Mouse (Mus musculus): Measurements from ENCODE around the gene Veph1. TPM values are rescaled to one million over a fixed set of nuclear protein-coding genes. Genes with fewer than 3 reads are reported as not detected.

Gene Veph1
- total RNA-seq (2017) = not detected in 3 replicates

DNA sequence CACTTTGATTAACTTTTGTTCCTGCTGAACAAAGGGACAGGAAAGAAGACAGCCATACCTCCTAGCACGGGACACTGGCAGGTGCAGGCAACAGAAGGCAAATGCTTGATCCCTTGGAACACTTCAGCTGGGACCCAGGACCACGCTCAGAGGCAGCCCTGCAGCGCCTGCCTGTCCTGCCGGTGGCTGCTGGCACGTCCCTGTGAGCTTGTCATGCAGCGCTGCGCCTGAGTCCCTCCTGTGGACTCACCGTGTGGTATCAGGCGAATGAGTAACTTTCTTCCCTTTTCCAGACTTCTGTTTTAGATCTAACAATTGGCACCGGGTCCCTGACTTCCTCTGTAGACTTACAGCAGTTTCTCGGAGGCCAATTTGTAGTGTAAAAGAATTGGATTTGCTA, at the start of gene Veph1:
Gene Veph1 (minus strand): TSS at position 293 of the 400 bp plus-strand sequence.
- ATAC-seq (replicated peaks; ENCODE audit: insufficient number of reproducible peaks, low FRiP score, low TSS enrichment, poor library complexity, severe bottlenecking) = no peak

DNA sequence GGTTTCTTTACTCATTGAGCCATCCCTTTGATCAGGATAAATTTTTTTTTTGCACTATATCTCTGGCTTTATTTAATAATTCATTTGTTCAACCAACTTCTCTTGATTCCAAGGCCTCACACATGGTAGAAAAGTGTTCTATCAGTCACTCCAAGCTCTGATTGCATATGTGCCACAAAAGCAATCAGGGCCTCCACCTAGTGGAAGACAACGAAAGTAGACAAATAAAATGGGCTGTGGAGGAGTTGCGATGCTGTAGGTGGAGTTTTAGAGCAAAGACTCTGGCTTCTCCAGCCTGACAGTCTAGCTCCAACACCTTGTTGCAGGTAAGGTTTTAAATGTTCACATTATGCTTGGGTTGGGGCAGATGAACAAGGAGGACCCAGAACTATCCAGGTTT, 44.1 kb upstream of the Veph1 start:
- no peak for ATAC-seq (replicated peaks; ENCODE audit: insufficient number of reproducible peaks, low FRiP score, low TSS enrichment, poor library complexity, severe bottlenecking)

DNA sequence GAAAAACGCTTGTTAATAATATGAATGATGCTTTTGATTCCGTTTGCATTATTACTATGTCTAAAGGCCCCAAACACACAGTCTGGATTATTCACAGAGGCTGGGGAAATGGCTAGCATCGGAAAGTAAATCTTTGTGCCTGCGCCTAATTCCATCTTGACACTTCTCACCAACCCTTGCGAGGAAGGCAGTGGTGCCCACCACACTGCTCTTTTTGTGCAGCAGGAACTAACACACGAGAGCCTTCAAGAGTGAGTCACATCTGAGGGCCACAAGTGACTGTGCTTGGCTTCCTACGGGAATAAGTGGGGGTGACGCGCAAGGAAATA, 35.7 kb upstream of the Veph1 start:
- ATAC-seq (replicated peaks; ENCODE audit: insufficient number of reproducible peaks, low FRiP score, low TSS enrichment, poor library complexity, severe bottlenecking) = no peak

DNA sequence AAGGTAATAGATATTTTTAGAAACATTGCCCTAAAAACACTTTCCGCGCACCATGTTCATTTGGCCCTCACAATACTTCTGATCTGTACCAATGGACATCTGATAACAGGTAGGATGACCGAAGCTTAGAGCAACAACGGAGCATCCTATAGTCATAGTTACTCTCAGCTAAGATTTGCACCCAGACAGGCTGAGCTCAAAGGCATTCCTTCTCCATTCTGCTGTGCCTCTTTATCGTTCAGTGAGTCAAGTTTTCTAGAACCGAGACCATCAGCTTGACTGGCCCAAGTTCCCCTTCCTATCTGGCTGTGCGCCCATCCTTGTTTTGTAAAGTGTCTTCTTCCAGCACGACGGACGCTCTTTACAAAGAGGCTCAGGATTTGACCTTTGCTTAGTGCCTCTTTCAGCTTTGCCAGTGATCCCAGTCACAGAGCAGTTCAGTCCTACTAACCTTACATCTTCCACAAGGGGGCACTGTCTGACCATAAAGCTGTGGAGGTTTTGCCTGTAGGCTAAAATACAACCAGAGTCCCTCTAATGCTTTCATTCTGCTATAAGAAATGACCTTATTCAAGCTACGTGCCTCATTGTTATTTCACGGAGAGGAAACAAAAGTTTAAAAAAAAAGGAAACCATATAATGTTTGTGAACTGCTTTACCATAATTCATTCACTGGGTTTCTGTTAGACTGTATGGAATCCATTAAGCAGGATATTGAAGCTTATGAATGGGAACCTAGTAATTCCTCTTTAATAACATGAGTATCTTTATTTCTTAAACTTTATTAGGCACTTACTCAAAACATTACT, 35.2 kb upstream of the Veph1 start:
- ATAC-seq (replicated peaks; ENCODE audit: insufficient number of reproducible peaks, low FRiP score, low TSS enrichment, poor library complexity, severe bottlenecking) = no peak

DNA sequence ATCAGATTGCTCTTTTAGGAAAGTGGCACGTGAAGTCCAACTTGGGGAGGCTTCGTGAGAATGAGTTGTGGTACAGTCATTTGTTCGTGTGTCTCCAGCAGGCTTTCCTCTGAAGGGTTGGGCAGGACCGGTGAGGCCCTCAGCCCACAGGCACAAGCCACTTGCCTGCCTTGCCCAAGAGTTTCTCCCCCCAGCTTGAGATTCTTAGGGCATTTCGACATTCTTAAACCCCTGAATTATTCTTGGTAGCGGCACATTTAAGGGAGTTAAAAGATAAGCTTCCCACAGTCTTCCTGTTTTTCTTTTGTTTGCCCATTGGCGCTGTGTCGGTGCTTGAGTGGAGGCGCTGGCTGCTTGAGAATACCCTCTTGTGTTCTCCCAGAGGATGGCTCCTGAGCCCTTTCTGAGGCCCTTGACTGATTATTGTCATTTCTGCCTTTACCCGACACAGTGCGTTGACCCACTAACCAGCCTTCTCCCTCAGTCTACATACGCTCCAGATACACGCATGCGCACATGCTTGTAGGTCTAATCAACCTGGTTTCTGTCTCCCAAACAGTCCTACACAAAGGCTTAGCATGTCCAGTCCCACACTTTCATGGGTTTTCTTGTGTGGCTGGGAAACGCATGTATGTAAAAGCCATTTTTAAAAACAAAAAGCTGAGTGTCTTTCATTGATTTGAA, 34.4 kb upstream of the Veph1 start:
- no peak for ATAC-seq (replicated peaks; ENCODE audit: insufficient number of reproducible peaks, low FRiP score, low TSS enrichment, poor library complexity, severe bottlenecking)

DNA sequence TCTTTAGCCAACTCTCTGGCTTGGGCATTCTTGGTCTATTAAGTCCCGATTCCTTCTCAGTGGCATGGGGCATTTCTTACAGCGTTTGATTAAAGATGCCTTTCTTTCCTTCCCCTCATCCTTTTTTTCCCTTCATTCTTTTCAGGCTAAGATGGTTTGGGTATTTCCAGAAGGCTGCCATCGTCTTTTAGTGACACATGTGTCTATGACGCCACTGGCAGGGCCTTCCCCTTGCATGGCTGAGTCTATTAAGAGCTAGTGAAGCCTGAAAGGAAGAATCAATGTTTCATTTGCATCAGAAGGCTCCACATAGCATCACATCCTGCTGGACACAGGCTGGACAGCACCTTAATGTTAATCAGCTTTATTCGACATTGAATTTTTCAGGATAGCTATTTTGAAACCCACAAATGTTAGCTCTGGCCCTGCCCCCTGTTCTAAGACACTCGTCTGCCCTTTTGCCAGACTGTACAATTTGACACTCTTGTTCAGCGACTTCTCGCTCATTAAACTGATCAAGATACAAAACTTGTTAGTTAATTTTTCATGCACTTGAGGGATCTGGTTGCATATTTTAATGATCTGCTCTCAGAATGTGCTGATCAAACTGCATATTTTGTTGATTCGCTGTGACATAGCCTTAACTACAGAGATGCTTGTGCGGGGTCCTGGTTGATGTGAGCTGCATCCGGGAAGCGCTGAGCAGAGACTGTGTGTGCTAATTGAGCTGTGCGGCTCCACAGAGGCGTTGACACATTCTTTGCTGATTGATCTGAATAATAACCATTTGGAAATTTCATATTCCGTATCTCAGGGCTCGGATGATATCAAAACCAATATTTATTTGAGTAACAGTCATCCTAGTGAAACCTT, 29.6 kb upstream of the Veph1 start:
- ATAC-seq (replicated peaks; ENCODE audit: insufficient number of reproducible peaks, low FRiP score, low TSS enrichment, poor library complexity, severe bottlenecking) = no peak

DNA sequence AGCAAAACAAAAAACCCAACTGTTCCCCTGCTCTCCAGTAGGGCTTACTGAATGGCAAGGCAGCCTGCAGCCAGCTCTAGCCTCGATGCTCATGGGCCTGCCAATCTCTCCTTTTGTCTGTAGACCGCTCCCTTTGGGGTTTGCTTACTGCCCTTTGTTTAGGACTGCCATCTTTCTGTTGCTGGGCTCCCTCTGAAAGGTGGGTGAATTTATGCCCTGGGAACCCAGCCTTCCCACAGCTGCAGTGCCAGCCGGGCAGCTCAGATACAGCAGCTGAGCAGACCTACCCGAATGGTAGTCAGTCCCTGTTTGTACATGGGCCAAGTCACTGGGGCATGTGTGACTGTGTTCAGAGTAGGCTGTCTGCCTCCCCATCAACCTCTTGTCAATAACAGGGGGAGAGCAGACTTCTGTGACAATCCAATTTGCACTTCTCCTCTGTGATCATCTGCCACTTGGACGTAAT, 28.9 kb upstream of the Veph1 start:
- ATAC-seq (replicated peaks; ENCODE audit: insufficient number of reproducible peaks, low FRiP score, low TSS enrichment, poor library complexity, severe bottlenecking) = no peak

DNA sequence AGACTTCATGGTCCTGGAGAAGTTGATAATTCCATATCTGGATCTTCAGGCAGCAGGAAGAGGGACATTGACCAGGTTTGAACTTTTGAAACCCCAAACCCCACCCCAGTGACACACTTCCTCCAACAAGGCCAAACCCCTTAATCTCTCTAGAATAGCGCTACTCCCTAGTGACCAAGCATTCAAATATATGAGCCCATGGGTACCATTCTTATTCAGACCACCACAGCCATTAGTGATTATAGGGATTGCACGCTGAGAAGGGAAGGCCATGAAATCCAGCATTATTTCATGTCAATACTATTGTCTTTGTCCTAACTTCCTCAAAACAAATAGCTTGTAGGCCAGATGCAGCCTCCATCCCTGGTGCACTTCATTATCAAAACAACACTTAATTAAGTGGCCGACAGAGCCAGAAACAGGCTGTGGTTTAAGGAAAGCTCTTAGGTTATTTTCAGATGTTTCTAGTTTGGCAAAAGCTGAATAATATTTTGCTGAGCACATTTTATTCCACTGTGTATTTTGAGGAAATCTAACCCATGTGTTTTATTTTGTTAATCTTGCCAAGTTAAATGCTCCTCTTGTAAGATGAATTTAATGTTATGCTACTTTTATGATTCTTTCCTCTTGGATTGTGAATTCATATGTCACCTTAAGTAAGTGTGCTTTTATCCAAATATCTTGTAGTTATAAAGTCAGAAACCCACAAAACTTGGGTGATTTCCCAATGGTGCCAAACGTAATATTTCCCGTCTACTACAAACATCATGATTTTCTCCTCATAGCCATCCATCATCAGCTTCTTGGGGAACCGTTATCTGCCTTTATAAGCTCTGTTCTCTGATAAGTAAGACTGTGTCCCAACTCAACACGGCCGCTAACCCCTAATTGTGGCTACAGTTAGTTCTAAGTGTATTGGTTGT, 18.4 kb upstream of the Veph1 start:
- ATAC-seq (replicated peaks; ENCODE audit: insufficient number of reproducible peaks, low FRiP score, low TSS enrichment, poor library complexity, severe bottlenecking) = no peak

DNA sequence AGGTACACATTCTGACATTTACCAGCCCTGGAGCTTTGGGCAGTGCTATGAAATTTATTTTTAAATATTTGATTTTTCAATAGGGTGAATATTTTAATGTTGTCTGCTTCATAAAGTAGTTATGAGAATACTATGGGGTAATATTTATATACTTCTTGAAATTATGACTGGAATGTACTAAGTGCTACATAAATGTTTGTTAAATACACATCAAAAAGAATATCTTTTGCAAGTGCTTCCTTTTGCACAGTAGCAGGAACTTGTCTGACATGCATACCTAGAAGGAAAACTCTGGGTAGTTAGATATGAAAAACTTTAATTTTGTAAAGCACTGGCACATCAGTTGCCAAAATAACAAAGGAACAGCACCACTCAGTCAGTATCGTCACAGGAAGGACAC, 13.9 kb upstream of the Veph1 start:
- ATAC-seq (replicated peaks; ENCODE audit: insufficient number of reproducible peaks, low FRiP score, low TSS enrichment, poor library complexity, severe bottlenecking) = no peak

DNA sequence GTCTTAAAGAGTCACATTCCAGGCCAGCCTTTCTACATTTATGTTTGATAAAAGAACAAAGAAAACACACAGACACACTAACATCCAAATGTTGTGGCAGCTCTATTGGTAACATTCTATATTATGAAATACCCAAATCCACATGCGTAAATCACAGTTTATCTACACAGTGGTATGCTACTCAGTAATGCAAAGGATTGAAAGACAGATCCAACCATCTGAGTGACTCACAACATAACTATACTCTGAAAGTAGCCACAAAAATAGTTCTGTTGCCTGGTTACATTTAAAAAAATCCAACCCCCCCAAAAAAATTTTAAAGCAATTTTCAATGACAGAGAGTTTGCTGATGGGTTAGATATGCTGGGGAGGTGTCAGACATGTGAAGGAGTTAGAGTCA, 12.9 kb upstream of the Veph1 start:
- ATAC-seq (replicated peaks; ENCODE audit: insufficient number of reproducible peaks, low FRiP score, low TSS enrichment, poor library complexity, severe bottlenecking) = no peak

DNA sequence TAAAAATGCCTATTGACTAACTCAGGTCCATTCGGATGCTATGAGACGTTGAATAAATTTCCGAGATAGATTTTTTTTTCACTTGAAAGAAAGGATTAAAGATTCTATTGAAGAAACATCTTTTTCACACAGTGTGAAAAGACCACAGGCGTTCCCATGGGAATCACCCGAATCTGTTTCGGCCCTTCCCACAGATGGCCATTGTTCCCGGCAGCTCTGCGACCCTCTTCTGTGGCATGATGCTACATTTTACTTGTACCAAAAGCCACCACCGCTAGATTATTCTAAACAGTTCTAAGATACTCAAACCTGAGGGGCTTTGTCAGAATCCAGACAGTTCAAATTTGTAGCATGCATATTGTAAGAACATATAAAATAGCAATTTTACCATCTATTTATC, 1.4 kb downstream of the Veph1 start:
- no peak for ATAC-seq (replicated peaks; ENCODE audit: insufficient number of reproducible peaks, low FRiP score, low TSS enrichment, poor library complexity, severe bottlenecking)

DNA sequence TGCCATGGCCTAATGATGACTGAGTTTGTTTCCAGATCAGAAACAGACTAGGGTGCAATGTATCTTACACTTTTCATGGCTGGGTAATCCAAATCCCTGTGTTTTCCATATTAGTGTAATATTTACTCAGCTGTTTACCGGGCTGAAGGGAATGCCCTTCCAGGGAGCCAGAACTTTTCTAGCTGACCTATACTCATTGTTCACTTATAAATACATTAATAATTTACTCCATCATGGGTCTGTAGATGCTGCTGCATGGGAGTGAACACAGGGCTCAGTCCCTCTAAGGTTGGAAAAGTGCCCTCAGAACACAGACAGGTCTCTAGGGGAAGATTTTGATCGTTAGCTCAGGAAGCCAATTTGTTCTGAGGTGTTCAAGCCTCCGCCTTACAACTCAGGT, 1.9 kb downstream of the Veph1 start:
- ATAC-seq (replicated peaks; ENCODE audit: insufficient number of reproducible peaks, low FRiP score, low TSS enrichment, poor library complexity, severe bottlenecking) = no peak

DNA sequence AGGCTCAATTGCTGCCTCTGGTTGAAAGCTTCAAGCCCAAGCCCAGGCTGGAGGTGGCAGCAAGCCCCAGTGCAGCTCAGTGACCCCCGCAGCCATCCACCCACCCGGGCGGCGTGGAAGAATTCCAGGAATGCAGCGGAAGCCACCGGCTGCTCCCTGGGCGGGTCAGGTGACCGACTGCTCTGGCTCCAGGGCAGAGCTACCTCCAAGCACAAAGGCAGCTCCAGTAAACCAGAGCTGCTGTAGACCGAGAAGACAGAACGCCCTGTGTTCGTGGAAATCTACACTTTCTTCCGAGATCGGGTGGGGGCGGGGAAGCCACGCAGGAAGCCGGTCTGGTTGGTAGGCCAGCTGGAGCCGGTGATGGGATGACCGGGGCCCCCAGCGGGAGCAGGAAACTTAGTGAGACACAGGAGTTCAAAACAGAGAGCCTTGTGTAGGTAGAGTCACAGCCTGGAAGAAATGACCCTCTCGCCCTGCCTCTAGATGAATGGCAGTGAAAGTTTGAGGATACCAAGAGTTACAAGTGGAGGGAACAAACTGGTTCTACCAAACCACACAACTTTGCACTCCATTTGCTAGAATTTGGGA, 4.2 kb downstream of the Veph1 start:
- ATAC-seq (replicated peaks; ENCODE audit: insufficient number of reproducible peaks, low FRiP score, low TSS enrichment, poor library complexity, severe bottlenecking) = no peak

DNA sequence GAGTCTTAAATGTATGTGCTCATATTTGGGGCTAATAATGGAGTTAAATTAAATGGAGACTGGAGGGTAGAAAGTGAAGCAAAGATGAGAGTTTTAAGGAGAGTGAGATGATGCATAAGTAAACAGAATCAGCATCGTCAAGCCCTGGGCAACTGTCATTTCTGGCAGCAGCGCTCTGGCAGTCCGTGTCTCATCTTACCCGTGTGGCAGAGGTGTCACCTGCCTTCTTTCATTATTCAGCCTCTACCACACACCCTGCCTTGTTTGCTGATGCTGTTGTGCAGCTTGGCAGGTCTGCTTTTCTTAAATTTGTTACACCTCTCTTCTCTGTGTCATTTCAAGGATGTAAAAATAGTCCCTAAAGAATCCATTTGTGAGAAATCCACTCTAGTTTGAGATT, 33.4 kb downstream of the Veph1 start:
- ATAC-seq (replicated peaks; ENCODE audit: insufficient number of reproducible peaks, low FRiP score, low TSS enrichment, poor library complexity, severe bottlenecking) = no peak

DNA sequence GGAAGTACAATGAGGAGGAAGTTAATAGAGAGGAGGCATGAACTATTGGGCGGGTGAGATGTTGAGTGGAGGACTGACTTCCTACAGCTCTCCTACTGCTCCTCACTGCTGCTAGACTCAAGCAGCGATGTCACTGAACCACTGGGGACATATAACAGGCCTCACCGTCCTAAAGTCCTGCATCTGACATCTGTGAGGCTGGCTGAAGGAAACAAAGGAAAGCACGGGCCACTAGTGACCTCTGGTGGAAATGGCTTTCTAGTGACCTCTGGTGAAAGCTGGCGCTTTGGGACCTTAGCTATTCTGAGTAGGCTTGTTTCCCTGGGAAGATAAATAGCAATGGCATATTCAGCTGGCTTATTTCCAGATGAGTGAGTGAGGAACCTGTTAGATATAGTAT, 34.3 kb downstream of the Veph1 start:
- no peak for ATAC-seq (replicated peaks; ENCODE audit: insufficient number of reproducible peaks, low FRiP score, low TSS enrichment, poor library complexity, severe bottlenecking)

DNA sequence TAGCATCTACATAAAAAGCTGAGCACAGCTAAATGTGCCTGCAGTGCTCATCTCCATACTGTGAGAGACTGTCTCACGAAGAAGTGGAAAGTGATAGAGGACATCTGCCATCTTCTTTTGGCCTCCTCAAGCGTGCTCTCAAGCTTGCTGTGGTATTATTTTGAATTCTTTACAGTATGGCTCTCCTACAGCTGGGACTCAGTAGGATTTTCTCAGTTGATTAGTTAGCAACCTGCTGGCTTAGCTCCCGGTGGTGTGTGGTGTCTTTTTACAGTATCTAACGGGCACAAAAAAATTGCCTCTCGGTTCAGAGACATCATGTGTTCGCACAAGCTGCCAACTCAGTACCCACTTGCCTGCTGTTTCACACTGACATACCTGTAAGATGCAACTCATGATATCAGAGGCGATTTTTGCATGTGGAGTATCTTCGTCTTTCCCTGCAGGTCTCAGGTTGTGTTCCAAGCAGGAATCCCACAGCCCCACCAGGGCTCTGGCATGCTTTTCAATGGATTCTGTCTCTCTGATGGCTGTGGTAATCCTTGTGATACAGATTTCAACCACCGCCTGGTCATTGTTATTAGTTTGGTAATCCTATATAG, 42.0 kb downstream of the Veph1 start:
- no peak for ATAC-seq (replicated peaks; ENCODE audit: insufficient number of reproducible peaks, low FRiP score, low TSS enrichment, poor library complexity, severe bottlenecking)

DNA sequence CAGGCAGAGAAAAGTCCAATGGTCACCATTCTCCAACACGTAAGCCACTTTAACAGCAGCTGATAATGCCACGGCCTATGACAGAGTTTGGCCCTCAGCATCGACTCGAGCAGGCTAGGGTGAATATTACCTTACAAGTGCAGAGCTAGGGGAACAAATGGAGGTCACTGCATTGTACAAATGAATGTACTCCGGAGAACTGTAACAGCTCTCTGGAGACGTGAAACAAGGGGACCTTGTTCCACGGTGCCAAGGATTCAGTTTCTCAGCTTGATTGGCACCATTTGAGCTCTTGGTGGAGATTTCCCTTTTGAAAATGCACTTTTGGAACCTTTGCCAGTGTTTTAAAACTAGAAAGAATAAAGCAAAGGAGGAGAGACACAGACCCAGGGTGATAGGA, 44.8 kb downstream of the Veph1 start:
- no peak for ATAC-seq (replicated peaks; ENCODE audit: insufficient number of reproducible peaks, low FRiP score, low TSS enrichment, poor library complexity, severe bottlenecking)

DNA sequence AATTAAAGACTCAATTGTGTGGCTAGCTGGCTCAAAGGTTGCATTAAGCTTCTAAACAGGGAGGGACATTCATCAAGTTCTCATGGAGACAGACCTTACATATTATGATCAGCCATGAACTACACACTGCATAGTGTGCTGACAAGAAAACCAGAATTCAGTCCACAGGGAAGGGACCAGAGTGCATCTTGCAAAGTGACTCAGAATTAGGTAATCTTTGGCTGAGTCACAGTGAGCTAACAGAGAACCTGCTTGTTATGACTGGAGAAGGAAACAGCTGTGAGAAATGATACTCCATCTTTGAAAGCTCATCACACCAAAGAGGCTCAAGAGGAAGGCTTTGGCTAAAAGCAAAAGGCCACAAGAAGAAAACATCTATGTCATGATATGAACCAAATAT, 56.2 kb downstream of the Veph1 start:
- ATAC-seq (replicated peaks; ENCODE audit: insufficient number of reproducible peaks, low FRiP score, low TSS enrichment, poor library complexity, severe bottlenecking) = no peak
